Mouse (Mus musculus) right cerebral cortex, adult 18-20 months (tissue): ENCODE measurements around the gene Aim2.
A peak's percentile ranks its signal among the peaks of the same experiment; 100 is the strongest.
"Not testable (repeated sequence)": the region's sequence is repeated elsewhere in the genome, so short reads cannot be mapped to it uniquely, and the experiment has no call there.

ENCODE experiments used
- DNase-seq: peaks from one replicate; pipeline ENCODE4 v3.0.0; 2022; ENCODE audit warnings: mixed read lengths

Aim2 gene

DNA sequence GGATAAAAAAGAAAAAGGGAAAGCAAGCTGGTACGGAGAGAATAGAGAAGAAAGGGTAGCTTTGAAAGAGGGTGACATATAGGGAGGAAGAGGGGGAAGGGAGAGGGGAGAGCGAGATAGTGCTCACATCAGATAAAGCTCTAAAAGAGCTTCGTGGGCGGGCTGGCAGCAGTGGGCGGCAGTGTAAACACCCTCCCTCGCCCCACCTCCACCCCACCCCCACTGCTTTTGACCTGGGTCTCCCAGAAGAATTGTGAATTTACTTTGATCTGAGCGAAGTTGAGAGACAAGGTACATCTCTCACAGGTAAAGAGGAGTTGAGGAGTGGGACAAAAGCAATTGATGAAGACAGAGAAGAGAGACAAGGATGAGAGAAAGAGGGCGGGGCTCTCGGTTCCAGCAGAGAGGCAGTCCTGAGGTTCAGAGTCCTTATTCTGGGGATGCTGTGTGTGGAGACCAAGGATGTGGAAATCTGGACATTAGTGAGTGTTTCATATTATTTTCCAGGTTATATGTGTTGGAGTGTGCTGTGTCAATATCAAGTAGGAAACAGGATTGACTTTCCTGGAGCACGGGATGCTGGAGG, at the start of gene Aim2:
Gene Aim2 (plus strand): TSS at position 508 of the 586 bp plus-strand sequence.
- DNase-seq = no peak

- not testable (repeated sequence) for DNase-seq
Observed at GRCm38 (mm10) chr1:173302795-173303194, 47.9 kb upstream of the Aim2 start.

- not testable (repeated sequence) for DNase-seq
Observed at GRCm38 (mm10) chr1:173313535-173314050, 37.1 kb upstream of the Aim2 start.

DNA sequence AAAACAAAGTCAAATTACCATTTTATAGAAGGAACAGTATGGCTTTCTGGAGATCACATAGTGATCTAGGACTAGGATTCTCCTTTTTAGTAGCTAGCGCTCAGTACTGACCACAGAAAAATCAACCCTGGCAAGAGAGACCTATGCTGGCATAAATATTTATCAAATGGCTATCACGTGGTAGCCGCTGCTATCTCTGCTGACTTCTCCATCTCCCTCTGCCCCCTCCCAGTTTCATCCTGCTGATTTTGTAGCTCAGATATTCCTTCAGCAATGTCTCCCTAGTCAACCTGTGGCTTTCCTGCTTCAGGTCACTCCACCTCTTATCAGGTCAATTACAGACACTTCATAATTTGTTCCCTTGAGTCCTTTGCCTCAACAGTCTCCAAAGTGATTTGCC, 35.0 kb upstream of the Aim2 start:
- DNase-seq = no peak

- DNase-seq = no peak
Observed at GRCm38 (mm10) chr1:173317925-173318477, 32.7 kb upstream of the Aim2 start.

DNA sequence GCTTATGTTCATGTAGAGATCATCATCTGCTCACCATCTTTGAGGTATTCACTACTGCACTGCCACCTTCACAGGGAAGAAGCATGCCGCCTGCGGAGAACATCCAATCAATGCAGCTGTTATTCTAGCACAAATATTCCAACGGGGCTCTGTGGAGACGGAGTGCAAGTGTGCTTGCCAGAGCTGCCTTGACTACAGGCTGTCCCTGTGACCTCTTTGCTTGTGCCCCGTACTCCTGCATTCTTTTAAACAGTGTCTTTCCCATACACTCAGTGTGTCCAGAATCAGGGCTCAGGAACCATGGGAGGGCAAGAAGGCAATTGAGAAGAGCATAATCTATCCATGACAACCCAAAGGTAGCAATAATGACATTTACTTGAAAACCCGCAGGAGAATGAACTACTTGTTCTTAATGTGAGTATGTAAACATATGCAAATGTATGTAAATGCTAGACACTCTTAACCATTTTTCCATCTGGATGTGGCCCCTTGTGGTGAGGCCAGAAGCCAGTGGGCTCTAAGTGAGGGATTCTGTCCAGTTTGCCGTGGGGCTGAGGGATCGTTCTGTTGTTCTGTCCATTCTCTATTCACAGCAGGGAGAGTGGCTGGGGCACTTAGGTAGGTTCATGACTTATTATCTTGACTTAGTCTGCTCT, 29.0 kb upstream of the Aim2 start:
- DNase-seq = no peak

DNA sequence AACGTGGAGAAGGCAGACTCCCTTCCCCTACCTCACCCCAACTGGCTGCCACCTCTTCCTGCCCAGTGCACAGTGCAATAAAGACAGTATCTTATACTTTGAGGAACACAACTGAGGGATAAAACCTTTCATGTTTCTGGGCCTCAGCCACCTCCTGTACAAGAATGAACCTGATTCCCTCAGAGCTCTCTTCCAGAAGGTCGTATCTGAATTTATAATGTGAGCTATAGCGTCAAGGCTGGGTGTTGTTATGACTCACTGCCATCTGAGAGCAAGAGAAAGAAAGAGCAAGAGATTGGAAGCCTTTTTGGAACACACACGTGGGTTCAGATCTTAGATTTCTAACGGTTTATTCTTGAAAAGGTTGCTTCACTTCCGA, 28.4 kb upstream of the Aim2 start:
- DNase-seq = peak; percentile 33

GRCm38 (mm10) chr1:173323839-173324585, 26.7 kb upstream of the Aim2 start:
- DNase-seq = no peak

GRCm38 (mm10) chr1:173324961-173325360, 25.7 kb upstream of the Aim2 start:
- no peak for DNase-seq

DNA sequence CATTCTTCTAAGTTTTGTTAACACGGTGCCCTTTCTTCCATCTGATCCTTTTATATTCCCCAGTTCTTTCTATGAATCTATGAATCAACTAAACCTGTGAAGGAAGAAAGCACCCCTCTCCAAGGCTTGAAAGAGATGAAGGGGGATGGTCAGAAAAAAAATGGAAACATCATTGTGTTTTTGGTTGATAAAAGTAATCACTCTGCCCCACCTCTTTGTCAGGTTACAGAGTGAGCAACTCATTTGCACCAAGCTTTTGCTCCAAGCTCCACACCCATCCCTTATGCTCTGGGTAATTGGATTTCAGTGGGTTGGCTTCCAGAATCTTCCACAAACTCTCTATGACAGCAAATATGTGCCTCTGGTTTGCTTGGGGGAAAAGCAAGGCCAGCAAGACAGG, 25.3 kb upstream of the Aim2 start:
- DNase-seq = no peak

GRCm38 (mm10) chr1:173326552-173326951, 24.1 kb upstream of the Aim2 start:
- no peak for DNase-seq

GRCm38 (mm10) chr1:173328446-173328845, 22.2 kb upstream of the Aim2 start:
- no peak for DNase-seq

DNA sequence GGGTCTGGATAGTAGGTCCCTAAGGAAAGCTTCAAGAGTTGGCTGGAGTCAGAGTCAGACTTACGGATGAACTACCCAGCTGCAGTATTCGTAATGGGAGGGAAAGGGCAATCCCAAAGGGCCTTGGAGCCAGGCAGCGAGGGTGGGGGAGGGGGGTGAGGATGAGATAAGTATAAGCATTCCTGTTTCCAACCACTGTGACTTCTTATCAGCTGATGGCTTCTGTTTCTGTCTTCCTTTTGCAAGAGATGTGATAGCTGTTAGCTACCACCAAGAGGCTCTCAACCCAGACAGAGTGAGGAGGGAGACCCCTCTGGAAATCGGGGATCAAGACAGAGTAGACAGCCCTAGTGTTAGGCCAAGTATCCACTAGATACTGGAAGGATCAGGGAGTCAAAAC, 21.5 kb upstream of the Aim2 start:
- no peak for DNase-seq

GRCm38 (mm10) chr1:173329743-173330142, 20.9 kb upstream of the Aim2 start:
- no peak for DNase-seq

GRCm38 (mm10) chr1:173332418-173332817, 18.3 kb upstream of the Aim2 start:
- DNase-seq = no peak

DNA sequence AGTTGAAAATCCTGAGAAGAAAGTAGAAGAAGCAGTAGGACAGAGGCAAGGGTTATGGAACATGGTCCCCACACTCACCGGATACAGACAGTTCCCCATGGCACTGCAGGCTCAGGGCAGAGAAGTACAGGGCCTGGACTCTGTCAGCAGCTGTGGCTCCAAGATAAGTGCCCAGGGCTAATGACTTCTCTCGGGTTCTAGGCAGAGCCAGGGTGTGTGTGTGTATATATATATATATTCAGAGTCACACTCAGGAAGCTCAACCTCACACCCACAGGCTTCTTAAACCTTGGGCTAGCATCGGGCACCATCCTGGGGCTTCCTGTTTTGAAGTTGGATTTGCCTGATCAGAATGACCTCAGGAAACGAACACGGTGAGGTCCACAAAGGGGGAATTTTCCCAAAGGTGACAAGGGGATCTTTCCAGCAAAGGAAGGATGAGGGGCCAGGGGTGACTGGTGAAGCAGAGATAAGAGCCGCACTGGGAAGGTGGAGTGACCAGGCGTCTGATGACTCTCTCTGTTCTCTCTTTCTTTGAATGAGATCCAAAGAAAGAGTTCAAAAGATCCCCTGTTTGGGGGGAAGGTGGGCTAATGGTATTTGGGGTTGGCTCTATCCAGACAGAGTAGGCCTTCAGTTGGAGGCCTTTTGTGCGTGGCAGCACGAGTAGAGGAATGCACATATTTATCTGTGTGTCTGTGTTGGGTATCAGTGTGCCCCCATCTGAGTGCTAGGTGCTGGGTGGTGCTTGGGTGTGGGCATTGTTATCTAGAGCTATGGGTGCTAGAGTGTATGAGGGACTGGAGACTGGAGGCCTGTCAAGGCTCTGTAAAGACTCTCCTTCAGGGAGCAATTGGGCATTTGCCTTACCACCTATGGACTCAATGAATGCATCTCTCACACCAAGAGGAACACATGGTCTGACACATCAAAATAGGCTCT, 17.1 kb upstream of the Aim2 start, which contains the start of gene Ackr1:
Gene Ackr1 (minus strand): TSS at position 439 of the 942 bp plus-strand sequence.
- no peak for DNase-seq

- no peak for DNase-seq
Observed at GRCm38 (mm10) chr1:173335903-173336302, 14.8 kb upstream of the Aim2 start.

- peak; percentile 68 for DNase-seq
Observed at GRCm38 (mm10) chr1:173337008-173337407, 13.7 kb upstream of the Aim2 start.

DNA sequence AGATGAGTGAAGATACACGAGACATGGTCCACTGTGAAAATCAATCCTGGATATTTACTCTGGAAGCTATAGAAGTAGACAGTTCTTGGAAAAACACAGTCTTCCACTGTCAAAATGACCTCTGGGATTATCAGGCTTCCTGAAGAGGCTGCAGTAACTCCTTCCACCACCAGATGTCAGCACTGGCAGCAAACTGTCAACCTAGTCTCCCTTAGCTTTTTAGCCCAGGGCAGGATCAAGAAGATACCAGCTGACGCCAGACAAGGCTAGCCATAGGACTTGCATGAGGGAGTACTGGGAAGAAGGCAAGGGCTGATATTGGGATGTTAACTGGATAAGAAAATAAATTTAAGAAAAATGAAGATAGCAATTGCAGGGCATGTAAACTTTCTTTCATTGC, 11.1 kb upstream of the Aim2 start:
- peak; percentile 63 for DNase-seq

DNA sequence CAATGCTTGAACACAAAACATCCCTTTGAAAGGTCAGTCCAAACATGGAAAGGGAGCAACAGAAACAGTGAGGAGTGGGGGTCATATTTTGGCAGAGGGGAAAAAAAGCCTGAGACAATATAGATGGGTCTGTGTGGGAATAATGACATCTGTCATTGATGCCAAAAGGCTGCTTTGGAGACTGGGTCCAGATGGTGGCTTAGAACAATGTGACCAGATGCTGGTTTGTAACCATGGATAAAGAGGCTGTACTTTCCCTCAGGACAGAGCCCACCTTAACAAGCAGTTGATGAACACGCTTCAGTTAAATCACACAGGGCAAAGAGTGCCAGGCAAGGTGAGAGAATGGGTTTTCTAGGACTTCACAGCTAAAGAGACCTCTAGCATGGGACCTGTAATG, 8.3 kb upstream of the Aim2 start:
- no peak for DNase-seq

DNA sequence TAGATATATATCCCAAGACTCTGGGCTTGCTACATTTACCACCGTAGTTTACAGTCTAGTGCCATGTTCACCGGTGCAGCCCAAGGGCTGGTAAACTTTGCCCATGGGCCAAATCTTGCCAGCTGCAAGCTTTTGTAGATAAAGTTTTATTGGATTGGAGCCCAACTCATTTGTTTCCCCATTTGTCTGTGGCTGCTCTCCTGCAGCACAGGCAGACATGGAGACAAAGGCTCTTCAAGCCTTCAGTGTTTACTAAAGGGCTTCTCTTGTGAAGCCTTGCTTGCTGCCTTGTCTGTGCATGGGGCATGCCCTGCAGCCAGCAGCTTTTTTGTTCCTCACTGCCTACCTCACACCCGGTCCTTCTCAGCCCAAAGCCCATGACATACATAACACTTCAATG, 6.7 kb upstream of the Aim2 start:
- no peak for DNase-seq

GRCm38 (mm10) chr1:173345112-173345511, 5.6 kb upstream of the Aim2 start:
- no peak for DNase-seq
